Mouse (Mus musculus) ES-E14 (cell line): ENCODE measurements around the gene Gm4450.
"Not testable (repeated sequence)": the region's sequence is repeated elsewhere in the genome, so short reads cannot be mapped to it uniquely, and the experiment has no call there.

Experiments used
- CHD2 ChIP-seq: IDR thresholded peaks from 2 replicates; pipeline ENCODE4 v1.6.1; 2014; ENCODE audit warnings: mild to moderate bottlenecking, low read depth, low read length, inconsistent platforms
- ZNF384 ChIP-seq: IDR thresholded peaks from 2 replicates; pipeline ENCODE4 v1.6.1; 2012; ENCODE audit warnings: low read depth, low read length, inconsistent platforms

DNA sequence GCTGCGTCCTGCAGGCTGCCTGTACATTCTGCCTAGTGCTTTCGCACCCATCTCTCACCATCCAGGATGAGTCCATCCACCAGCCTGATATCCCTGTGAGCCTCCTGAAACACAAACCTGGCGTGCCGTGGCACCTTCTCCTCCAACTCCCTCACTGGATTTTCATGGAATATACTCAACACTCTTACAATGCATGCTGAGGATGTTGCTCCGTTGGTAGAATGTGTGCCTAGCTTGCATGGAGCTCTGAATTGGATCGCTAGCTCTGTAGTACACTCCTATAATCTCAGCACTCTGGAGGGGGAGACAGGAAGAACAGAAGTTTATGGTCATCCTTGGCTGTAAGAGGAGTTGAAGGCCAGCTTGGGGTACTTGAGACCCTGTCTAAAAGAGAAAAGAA, 51.0 kb downstream of the Gm4450 start:
- TF ChIP-seq CHD2, ZNF384: not testable (repeated sequence)
